14 mouse cellular contexts compared by ENCODE assay signal in the genomic region with DNA sequence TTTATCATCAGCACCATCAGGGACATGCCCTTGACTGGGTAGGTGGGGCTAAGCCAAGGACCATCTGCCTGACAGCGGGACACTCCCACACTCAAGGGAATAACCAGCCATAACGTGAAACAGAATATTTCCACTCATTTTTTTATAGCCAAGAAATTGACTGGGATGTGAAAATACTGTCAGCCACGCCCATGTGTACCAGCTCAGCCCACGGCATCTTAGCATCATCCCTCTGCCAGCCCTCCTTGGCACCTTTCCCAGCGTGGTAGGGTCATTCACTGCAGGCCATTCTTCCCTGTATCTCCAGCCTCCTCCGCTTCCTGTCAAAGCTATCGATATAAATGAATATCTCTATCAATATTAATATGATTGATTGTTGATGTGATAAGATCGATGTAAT. TPM values are rescaled to one million over a fixed set of nuclear protein-coding genes. Genes with fewer than 3 reads are reported as not detected.
DNase-seq lines count a peak whose midpoint lies in the region; TF ChIP-seq lines count a peak whose summit lies in the region.
"Had no signal": no experiment of that assay in that cellular context is flagged by ENCODE, and none has a peak within 500 bp of the region (broad histone marks: within the 10 kb centered on the region; RNA-seq: fewer than 3 reads in every experiment).

No protein-coding gene starts in this region.

- no peak overlapping the region for H3K4me3 ChIP-seq in left cerebral cortex, adult 2 months
- H3K4me3 ChIP-seq: embryonic facial prominence, embryonic 13.5 days; limb, embryonic 12.5 days; liver, embryonic 15.5 days; midbrain, embryonic 12.5 days; myocyte had no signal

- TF ChIP-seq CTCF in left cerebral cortex, adult 2 months (IDR thresholded peaks at IDR 0.05) = no peak

- peak; percentile 59 to 75 for DNase-seq in cerebellum, postnatal 14 days
- no peak for DNase-seq in cerebellum, adult 18-20 months
- DNase-seq in left cerebral cortex, adult 18-20 months (ENCODE audit: low spot score in 2 of 2) = peak; percentile 9 to 48
- no peak for DNase-seq in left cerebral cortex, adult 2 months (ENCODE audit: extremely low spot score in 1 of 2, low spot score in 2 of 2)
- peak; percentile 23 for DNase-seq in brain, adult 2 months (ENCODE audit: low read depth, low spot score)
- DNase-seq in left cerebral cortex, postnatal 36 days (ENCODE audit: low spot score in 2 of 2) = peak; percentile 15 to 29
- no peak for DNase-seq in lung, postnatal 25 days (ENCODE audit: low spot score)
- DNase-seq in thymus, postnatal 4 days = no peak
- DNase-seq: lung, postnatal 14 days had no signal

- intact Hi-C loops in left cerebral cortex, adult 2 months (cut with DNase I) = no loop called here
- intact Hi-C loops in left cerebral cortex, postnatal 36 days (cut with DNase I) = no loop called here

- H3K27ac ChIP-seq in left cerebral cortex, adult 2 months = no peak overlapping the region
- H3K27ac ChIP-seq: embryonic facial prominence, embryonic 13.5 days; limb, embryonic 12.5 days; liver, embryonic 15.5 days; midbrain, embryonic 12.5 days had no signal

RNA-seq across cellular contexts. Expression of gene Hsbp1, which starts 40.1 kb away (rescaled TPM):
- 100 to 1,000 TPM; 325 TPM for total RNA-seq in left cerebral cortex, adult 18-20 months (2021)
- total RNA-seq in left cerebral cortex, adult 2 months (2021) = 100 to 1,000 TPM; 314 to 321 TPM
- total RNA-seq in left cerebral cortex, postnatal 36 days (2021) = 100 to 1,000 TPM; 345 to 377 TPM

Comparison
In these comparisons a context has a peak if more than half of its experiments do, and no peak if none do; other contexts are left out.
1. DNase-seq: peak in cerebellum, postnatal 14 days (2 of 2), left cerebral cortex, adult 18-20 months (2 of 2), brain, adult 2 months (single experiment) and left cerebral cortex, postnatal 36 days (2 of 2); none in cerebellum, adult 18-20 months (0 of 2), left cerebral cortex, adult 2 months (0 of 2), lung, postnatal 25 days (single experiment) and thymus, postnatal 4 days (single experiment).